Mouse (Mus musculus) brain, embryonic 14.5 days (tissue): ENCODE measurements around the gene Raver2.

Source experiments
- CTCF ChIP-seq: fragments of 200-500 bp; IDR thresholded peaks from 2 replicates; pipeline ENCODE4 v1.5.1; 2012; ENCODE audit warnings: inconsistent platforms, mild to moderate bottlenecking, moderate library complexity, borderline replicate concordance; ENCODE audit not compliant: insufficient read depth, insufficient read length; ENCODE audit errors: extremely low read depth
- POLR2A ChIP-seq: fragments of 200-500 bp; IDR thresholded peaks from 2 replicates; pipeline ENCODE4 v1.6.1; 2012; ENCODE audit warnings: mild to moderate bottlenecking, inconsistent platforms, borderline replicate concordance; ENCODE audit not compliant: poor library complexity, insufficient read depth, insufficient read length, severe bottlenecking; ENCODE audit errors: extremely low read depth

- TF ChIP-seq CTCF (no peak), POLR2A (no peak)
Measured at GRCm38 (mm10) chr4:101180681-101181080, 111.9 kb downstream of the Raver2 start.
